Mouse (Mus musculus) stomach, embryonic 16.5 days (tissue): ENCODE measurements around the gene Fam214a. TPM values are rescaled to one million over a fixed set of nuclear protein-coding genes. Genes with fewer than 3 reads are reported as not detected.
A peak's percentile ranks its signal among the peaks of the same experiment; 100 is the strongest.

Source experiments
- ATAC-seq: fragments of 200-750 bp; cut with Nextera tagmentation; 2 replicates; pipeline ENCODE4 v1.8.0; 2017; ENCODE audit warnings: moderate number of reproducible peaks, moderate TSS enrichment; ENCODE audit not compliant: insufficient read depth, low FRiP score
- H3K27ac ChIP-seq: fragments of 300-500 bp; sonication (generic); 2 replicates; pipeline ENCODE4 v1.5.1; 2014; ENCODE audit warnings: low read length
- H3K27me3 ChIP-seq: fragments of 300-500 bp; sonication (generic); 2 replicates; pipeline ENCODE4 v1.6.1; 2014; ENCODE audit warnings: low read length, control low read depth, mixed read lengths; ENCODE audit not compliant: control insufficient read depth, insufficient read depth
- H3K36me3 ChIP-seq: fragments of 300-500 bp; sonication (generic); 2 replicates; pipeline ENCODE4 v1.6.1; 2014; ENCODE audit warnings: low read length; ENCODE audit not compliant: control insufficient read depth, insufficient read depth
- H3K4me1 ChIP-seq: fragments of 300-500 bp; sonication (generic); 2 replicates; pipeline ENCODE4 v1.6.1; 2014; ENCODE audit warnings: low read length, control low read depth, mixed read lengths; ENCODE audit not compliant: control insufficient read depth, insufficient read depth
- H3K4me2 ChIP-seq: fragments of 300-500 bp; sonication (generic); 2 replicates; pipeline ENCODE4 v1.6.1; 2014; ENCODE audit warnings: low read depth, low read length, mixed read lengths
- H3K4me3 ChIP-seq: fragments of 300-500 bp; sonication (generic); replicated peaks from 2 replicates; pipeline ENCODE4 v1.5.1; 2014; ENCODE audit warnings: mild to moderate bottlenecking, low read length
- H3K9ac ChIP-seq: fragments of 300-500 bp; sonication (generic); 2 replicates; pipeline ENCODE4 v1.6.1; 2014; ENCODE audit warnings: low read length
- H3K9me3 ChIP-seq: fragments of 300-500 bp; sonication (generic); replicated peaks from 2 replicates; pipeline ENCODE4 v1.6.1; 2016; ENCODE audit warnings: low read length, control low read depth; ENCODE audit not compliant: control insufficient read depth
- WGBS: fragments of 180-500 bp; shearing (Covaris S2); extraction: QIAGEN DNeasy Blood & Tissue Kit; methylation state at CpG from one replicate; pipeline ENCODE4 v1.1.7; 2014; 5-methylcytosine and 5-hydroxymethylcytosine counted together
- polyA plus RNA-seq: library from polyadenylated mRNA; unstranded; fragments of >200 nt; fragmentation: Nextera tagmentation; extraction: Ambion mirVana; gene quantifications from 2 replicates; pipeline ENCODE4 v1.2.1, GENCODE M21; 2015

Fam214a gene
- polyA plus RNA-seq, 1 experiment from 2014 or later = 10.0 TPM

DNA sequence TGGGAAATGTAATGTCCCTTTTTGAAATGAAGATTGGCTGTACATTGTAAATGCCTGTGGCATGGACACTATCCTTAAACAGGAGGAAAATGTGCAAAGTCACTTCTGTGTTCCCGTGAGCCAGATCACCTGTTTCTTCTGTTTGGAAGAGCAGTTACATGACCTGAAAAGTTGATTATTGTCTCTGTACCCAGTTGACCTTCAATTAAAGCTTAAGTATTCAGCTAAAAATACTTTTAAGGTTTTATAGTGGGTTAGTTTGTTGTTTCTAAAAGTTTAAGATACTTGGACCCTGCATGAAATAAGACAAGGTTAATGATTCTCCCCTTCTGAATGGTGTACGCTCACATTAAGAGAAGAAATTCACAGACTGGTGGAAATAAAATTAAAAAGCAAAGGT, 87.9 kb downstream of the Fam214a start:
- H3K36me3 ChIP-seq = no peaks in the 10 kb centered on the region
- H3K9me3 ChIP-seq = no peaks in the 10 kb centered on the region
- H3K4me1 ChIP-seq = peaks cover 6% of the 10 kb centered on the region
- H3K4me3 ChIP-seq = no peak overlapping the region
- no peak overlapping the region for H3K9ac ChIP-seq
- H3K27me3 ChIP-seq = no peaks in the 10 kb centered on the region
- no peak for ATAC-seq
- no peak overlapping the region for H3K27ac ChIP-seq
- H3K4me2 ChIP-seq = no peak overlapping the region
- WGBS = 75% methylated on average over 2 of the region's 2 CpGs

DNA sequence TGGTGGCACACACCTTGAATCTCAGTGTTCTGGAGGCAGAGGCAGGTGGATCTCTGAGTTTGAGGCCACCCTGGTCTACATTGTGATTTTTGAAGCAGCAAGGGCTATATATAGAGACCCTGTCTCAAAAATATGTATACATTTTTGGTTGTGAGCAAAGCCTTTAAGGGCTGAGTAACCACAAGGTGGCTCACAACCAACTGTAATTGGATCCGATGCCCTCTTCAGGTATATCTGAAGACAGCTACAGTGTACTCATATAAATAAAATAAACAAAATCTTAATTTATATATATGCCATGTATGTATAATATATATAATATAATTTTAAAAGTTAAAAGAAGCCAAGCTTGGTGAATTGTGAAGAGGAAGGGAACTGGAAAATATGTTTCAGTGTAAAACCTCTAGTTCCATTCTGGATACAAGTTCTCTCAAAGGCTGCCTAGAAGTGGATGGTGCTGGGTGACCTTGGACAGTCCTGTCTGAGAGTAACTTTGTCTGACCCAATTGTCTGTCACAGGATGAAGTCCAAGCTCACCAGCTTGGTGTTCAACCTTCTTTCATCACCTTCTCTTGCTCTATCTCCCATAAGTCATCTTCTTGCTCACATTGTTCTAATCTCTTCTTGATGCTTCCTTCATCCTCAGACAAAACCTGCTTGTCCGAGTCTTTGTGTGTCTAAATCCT, 89.3 kb downstream of the Fam214a start:
- H3K4me3 ChIP-seq = no peak overlapping the region
- no peak overlapping the region for H3K27ac ChIP-seq
- H3K4me2 ChIP-seq = no peak overlapping the region
- H3K4me1 ChIP-seq = peaks cover 6% of the 10 kb centered on the region
- no peak overlapping the region for H3K9ac ChIP-seq
- no peak for ATAC-seq
- H3K27me3 ChIP-seq = no peaks in the 10 kb centered on the region
- no peaks in the 10 kb centered on the region for H3K36me3 ChIP-seq
- H3K9me3 ChIP-seq = no peaks in the 10 kb centered on the region
- 76% methylated on average over 2 of the region's 2 CpGs for WGBS

DNA sequence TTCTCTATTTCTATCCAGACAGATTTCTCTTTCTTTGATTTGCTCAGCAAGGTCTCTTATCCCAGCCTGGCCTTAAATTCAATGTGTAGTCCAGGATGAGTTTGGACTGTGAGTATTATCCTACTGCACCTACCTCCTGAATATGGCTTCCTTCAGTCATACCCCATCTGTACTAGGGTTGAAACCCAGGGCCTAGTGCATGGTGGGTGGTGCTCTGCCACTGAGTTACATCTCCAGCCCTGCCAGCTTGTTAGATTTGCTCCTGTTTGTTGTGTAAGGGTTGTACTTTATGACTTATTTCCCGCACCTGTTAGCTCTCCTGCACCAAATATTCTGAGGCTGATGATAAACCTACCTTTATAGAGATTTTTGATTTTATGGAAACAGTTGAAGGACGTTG, 90.5 kb downstream of the Fam214a start:
- Histone ChIP-seq H3K4me1 (peaks cover 4% of the 10 kb centered on the region), H3K4me2 (no peak overlapping the region), H3K9me3 (no peaks in the 10 kb centered on the region), H3K36me3 (no peaks in the 10 kb centered on the region), H3K9ac (no peak overlapping the region), H3K27me3 (no peaks in the 10 kb centered on the region), H3K27ac (no peak overlapping the region), H3K4me3 (no peak overlapping the region)
- ATAC-seq = no peak
- 88% methylated on average over 2 of the region's 2 CpGs for WGBS

DNA sequence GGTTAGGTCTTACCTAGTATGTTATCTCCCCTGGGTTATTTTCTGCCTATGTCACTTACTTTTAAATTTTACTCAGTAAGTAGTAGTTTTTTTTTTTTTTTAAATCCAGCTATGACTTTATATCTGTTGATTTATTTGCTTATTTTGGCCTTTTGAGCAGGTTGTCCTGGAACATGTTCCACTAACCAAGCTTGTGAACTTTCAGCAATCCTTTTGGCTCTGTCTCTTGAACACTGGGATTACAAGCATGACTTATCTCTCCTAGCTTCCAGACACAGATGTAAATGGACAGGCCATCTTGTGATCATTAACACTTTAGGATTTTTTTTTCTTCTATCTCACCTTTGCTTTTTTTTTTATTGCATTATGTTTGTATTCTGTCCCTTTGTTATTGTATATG, 94.4 kb downstream of the Fam214a start:
- Histone ChIP-seq H3K27ac (no peak overlapping the region), H3K4me3 (no peak overlapping the region), H3K27me3 (no peaks in the 10 kb centered on the region), H3K36me3 (no peaks in the 10 kb centered on the region), H3K9me3 (no peaks in the 10 kb centered on the region), H3K4me1 (0 out of 2 replicates have a peak, but pooled peaks cover 4% of the 10 kb centered on the region), H3K4me2 (no peak overlapping the region), H3K9ac (no peak overlapping the region)
- ATAC-seq = no peak

DNA sequence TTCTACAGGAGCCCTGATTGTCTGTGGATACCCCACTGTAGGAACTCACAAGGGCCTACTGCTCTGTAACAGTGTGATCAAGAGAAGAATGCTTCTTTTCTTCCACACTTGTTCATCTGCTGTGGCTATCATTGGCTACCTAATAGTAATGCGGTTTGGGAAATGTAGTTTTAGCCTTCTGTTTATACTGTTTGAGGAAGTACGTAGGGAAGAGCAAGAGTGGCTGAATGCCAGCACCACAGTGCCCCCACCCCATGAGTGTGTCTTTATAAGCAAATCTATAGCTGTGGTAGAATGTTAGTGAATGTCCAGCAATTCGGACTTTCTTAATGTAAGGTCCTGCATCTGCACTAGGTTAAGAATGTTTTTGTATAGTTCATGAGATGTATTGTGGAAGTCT, 96.4 kb downstream of the Fam214a start:
- Histone ChIP-seq H3K4me1 (0 out of 2 replicates have a peak, but pooled peaks cover 4% of the 10 kb centered on the region), H3K9me3 (no peaks in the 10 kb centered on the region)

DNA sequence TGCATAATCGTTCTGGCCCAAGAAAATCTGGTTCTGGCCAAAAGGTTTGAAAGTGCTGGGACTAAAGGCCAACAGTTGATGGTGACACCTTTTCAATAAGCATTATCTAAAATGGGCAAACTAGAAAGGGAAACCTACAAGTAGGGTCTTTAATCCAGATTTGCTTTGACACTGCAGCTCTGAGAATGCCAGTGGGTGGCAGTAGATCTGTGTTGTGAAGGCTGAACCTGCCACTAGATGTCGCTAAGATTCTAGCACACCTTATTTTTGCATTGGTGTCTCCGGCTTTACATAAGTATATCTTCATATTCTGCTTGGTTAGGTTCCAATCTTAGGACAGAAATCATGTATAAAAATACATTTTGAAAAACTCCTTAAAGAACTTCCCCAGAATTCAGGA, 97.3 kb downstream of the Fam214a start:
- H3K36me3 ChIP-seq = no peaks in the 10 kb centered on the region
- no peak overlapping the region for H3K4me3 ChIP-seq
- H3K27me3 ChIP-seq = no peaks in the 10 kb centered on the region
- ATAC-seq = no peak
- no peak overlapping the region for H3K9ac ChIP-seq
- no peak overlapping the region for H3K4me2 ChIP-seq
- WGBS = 24% methylated on average over 3 of the region's 3 CpGs
- no peaks in the 10 kb centered on the region for H3K9me3 ChIP-seq
- H3K4me1 ChIP-seq = 0 out of 2 replicates have a peak, but pooled peaks cover 4% of the 10 kb centered on the region
- H3K27ac ChIP-seq = no peak overlapping the region

More for the DNA sequence above, 96.4 kb downstream of the Fam214a start:
- no peak overlapping the region for H3K4me2 ChIP-seq
- H3K9ac ChIP-seq = no peak overlapping the region
- no peaks in the 10 kb centered on the region for H3K36me3 ChIP-seq
- H3K27ac ChIP-seq = peak overlapping the region; percentile 37; the same call in 1 of the 2 replicates
- no peak overlapping the region for H3K4me3 ChIP-seq
- ATAC-seq = no peak
- H3K27me3 ChIP-seq = no peaks in the 10 kb centered on the region
- 47% methylated on average over 3 of the region's 3 CpGs for WGBS

DNA sequence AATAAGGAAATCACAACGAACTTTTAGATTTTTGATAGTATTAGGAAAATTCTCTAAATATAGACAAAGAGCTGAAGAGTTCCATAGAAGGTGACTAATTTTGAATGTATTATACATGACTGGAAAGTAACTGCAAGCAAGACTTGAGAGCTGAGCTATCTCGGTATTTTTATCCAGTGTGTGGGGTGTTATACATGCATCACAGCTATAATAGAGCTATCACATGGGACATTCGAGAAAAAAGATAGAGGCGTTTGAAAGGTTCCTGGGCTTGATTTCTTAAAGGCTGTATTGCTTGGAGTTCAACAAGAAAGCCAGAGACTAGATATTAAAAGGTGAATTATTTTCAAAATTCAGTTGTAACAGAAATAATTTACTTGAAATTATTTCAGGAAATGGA, 99.2 kb downstream of the Fam214a start:
- Histone ChIP-seq H3K27me3 (no peaks in the 10 kb centered on the region), H3K9ac (no peak overlapping the region), H3K4me3 (no peak overlapping the region), H3K4me2 (no peak overlapping the region), H3K36me3 (0 out of 2 replicates have a peak, but pooled peaks cover 4% of the 10 kb centered on the region), H3K9me3 (no peaks in the 10 kb centered on the region), H3K27ac (no peak overlapping the region), H3K4me1 (0 out of 2 replicates have a peak, but pooled peaks cover 4% of the 10 kb centered on the region)
- no peak for ATAC-seq
- WGBS = 78% methylated on average over 4 of the region's 4 CpGs

DNA sequence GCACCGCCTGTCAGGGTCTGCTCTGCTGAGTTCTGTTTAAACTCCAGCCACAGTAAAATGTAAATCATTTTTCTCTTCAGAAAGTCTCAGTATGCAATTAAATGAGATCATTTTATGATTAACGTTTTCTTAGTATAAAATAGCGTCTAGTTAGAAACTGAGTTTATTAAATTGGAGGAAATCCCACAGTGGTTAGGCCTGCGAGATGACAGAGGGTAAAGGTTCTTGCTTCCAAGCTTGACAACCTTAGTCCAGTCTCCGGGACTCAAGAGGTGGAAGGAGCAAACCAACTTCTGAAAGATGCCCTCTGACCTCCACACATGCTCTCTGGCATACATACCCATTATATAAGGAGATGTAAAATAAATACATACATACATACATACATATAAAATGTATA, 102.4 kb downstream of the Fam214a start:
- Histone ChIP-seq H3K4me1 (no peaks in the 10 kb centered on the region), H3K9ac (no peak overlapping the region), H3K4me3 (no peak overlapping the region), H3K36me3 (0 out of 2 replicates have a peak, but pooled peaks cover 7% of the 10 kb centered on the region), H3K4me2 (no peak overlapping the region), H3K9me3 (no peaks in the 10 kb centered on the region), H3K27me3 (no peaks in the 10 kb centered on the region), H3K27ac (no peak overlapping the region)
- 67% methylated on average over 5 of the region's 5 CpGs for WGBS
- ATAC-seq = no peak

DNA sequence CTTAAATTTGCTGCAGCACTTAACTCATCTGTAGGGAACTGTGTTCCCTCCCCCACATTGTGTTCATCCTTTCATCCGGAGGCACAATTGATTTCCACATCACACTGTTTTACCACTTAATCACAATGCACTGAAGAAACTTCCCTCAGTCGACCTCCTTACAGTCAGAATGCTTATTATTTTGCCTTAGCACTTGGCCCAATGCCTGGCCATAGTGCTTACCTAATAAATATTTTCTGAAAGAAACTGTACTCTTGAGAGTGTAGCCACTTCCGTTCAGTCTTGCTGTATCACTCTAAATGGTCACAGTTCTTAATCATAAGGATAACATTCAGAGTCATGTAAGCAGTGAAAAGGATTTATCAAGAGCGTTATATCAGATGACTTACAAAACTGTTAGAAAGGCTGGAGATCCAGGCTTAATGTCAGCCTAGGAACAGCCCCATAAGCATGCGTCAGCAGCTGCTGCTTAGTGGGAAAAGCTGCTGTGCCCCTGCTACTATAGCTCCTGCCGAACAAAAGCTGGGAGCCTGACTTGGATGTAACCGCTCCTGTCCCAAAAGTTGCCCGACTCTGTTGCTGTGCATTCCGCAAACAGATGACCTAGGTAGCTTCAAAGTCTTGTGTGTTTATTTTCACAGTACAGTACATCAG, 112.1 kb downstream of the Fam214a start:
- 53% methylated on average over 9 of the region's 9 CpGs for WGBS
- no peak overlapping the region for H3K9ac ChIP-seq
- no peak overlapping the region for H3K27ac ChIP-seq
- no peaks in the 10 kb centered on the region for H3K27me3 ChIP-seq
- H3K4me3 ChIP-seq = no peak overlapping the region
- no peaks in the 10 kb centered on the region for H3K4me1 ChIP-seq
- no peaks in the 10 kb centered on the region for H3K9me3 ChIP-seq
- ATAC-seq = no peak
- H3K4me2 ChIP-seq = no peak overlapping the region
- no peaks in the 10 kb centered on the region for H3K36me3 ChIP-seq
